Mouse (Mus musculus) CH12.LX (cell line): ENCODE data around the gene Khnyn. TPM values are rescaled to one million over a fixed set of nuclear protein-coding genes. Genes with fewer than 3 reads are reported as not detected.

ENCODE experiments used
- DNase-seq: peaks from one replicate; pipeline ENCODE4 v3.0.0-alpha.2; 2013; ENCODE audit errors: extremely low read depth
- H3K27ac ChIP-seq: 2 replicates; pipeline ENCODE4 v1.5.1; 2012; ENCODE audit warnings: low read depth, mild to moderate bottlenecking, control low read depth, moderate library complexity; ENCODE audit not compliant: insufficient read depth
- H3K27me3 ChIP-seq: replicated peaks from 2 replicates; pipeline ENCODE3; 2012; ENCODE audit warnings: inconsistent platforms
- H3K36me3 ChIP-seq, 2 experiments: replicated peaks in 1 of 2; 2 replicates each; pipeline versions ENCODE3 to v1.6.1; 2012; ENCODE audit warnings: inconsistent platforms in 1 of 2, low read length in 1 of 2, mild to moderate bottlenecking in 1 of 2, mixed read lengths in 1 of 2, moderate library complexity in 1 of 2; ENCODE audit not compliant: control insufficient read depth in 1 of 2, insufficient read depth in 1 of 2
- H3K4me1 ChIP-seq, 2 experiments: 2 replicates each; pipeline ENCODE4 v1.6.1; 2012; ENCODE audit warnings: inconsistent platforms in 1 of 2, moderate library complexity in 1 of 2; ENCODE audit not compliant: insufficient read depth in 2 of 2, control insufficient read depth in 1 of 2
- H3K4me2 ChIP-seq: 2 replicates; pipeline ENCODE4 v1.6.1; 2012; ENCODE audit warnings: low read depth, mild to moderate bottlenecking, control low read depth; ENCODE audit not compliant: poor library complexity, insufficient read depth, severe bottlenecking
- H3K4me3 ChIP-seq, 3 experiments: fragments of 150-350 bp in 1 of 3; sonication (generic) in 1 of 3; replicated peaks in 1 of 3; 2 replicates each; pipeline versions ENCODE3 to v1.5.1; 2011 to 2012; ENCODE audit warnings: low read depth in 2 of 3, low read length in 2 of 3, mild to moderate bottlenecking in 2 of 3, moderate library complexity in 2 of 3, control low read depth in 1 of 3, improper control_type of control experiment in 1 of 3, inconsistent platforms in 1 of 3, mixed read lengths in 1 of 3; ENCODE audit not compliant: poor library complexity in 1 of 3
- H3K79me2 ChIP-seq: replicated peaks from 2 replicates; pipeline ENCODE4 v1.6.1; 2012; ENCODE audit warnings: mild to moderate bottlenecking, moderate library complexity; ENCODE audit not compliant: control insufficient read depth, poor library complexity, insufficient read depth, severe bottlenecking; ENCODE audit errors: extremely low read depth
- H3K9ac ChIP-seq: 2 replicates; pipeline ENCODE4 v1.6.1; 2012; ENCODE audit warnings: low read depth, mild to moderate bottlenecking, control low read depth, moderate library complexity; ENCODE audit not compliant: insufficient read depth
- H3K9me3 ChIP-seq: replicated peaks from 2 replicates; pipeline ENCODE3; 2012; ENCODE audit warnings: low read length, inconsistent platforms, mixed read lengths
- BHLHE40 ChIP-seq: IDR thresholded peaks from 2 replicates; pipeline ENCODE4 v1.6.1; 2011; ENCODE audit warnings: mild to moderate bottlenecking, low read depth, low read length, improper control_type of control experiment
- JUN ChIP-seq: IDR thresholded peaks from 2 replicates; pipeline ENCODE4 v1.6.1; 2011; ENCODE audit warnings: low read depth, mild to moderate bottlenecking, low read length, improper control_type of control experiment, moderate library complexity; ENCODE audit not compliant: insufficient read depth
- TBP ChIP-seq: conservative IDR thresholded peaks from 2 replicates; pipeline ENCODE4 v1.6.1; 2011; ENCODE audit warnings: low read depth, low read length, improper control_type of control experiment
- ZNF384 ChIP-seq: IDR thresholded peaks from 2 replicates; pipeline ENCODE4 v1.6.1; 2012; ENCODE audit warnings: low read depth, low read length, improper control_type of control experiment, inconsistent platforms
- dilution Hi-C: fragments of 300-500 bp; cut with MboI; formaldehyde crosslinking; loops from 2 replicates; pipeline ENCODE4 v1.14.3; 2020; ENCODE audit warnings: low sequenced_read_pairs; ENCODE audit not compliant: extremely low pct_unique_long_range_greater_than_20kb, extremely low pct_ligation_motif_present
- in situ Hi-C: fragments of 300-500 bp; cut with MboI; formaldehyde crosslinking; loops from 3 replicates; pipeline ENCODE4 v1.14.3; 2019; ENCODE audit warnings: low sequenced_read_pairs, low pct_ligation_motif_present, low pct_unique_long_range_greater_than_20kb, mixed read lengths
- polyA plus RNA-seq: library from polyadenylated mRNA; unstranded; fragments of >175 nt; gene quantifications from 2 replicates; pipeline ENCODE4 v1.2.1, GENCODE M21; 2012; ENCODE audit warnings: low read depth; ENCODE audit not compliant: insufficient read length
- total RNA-seq, 2 experiments: library from RNA; depleted of rRNA; stranded (reverse); fragments of 300-350 nt in 1 of 2; fragments of >200 nt in 1 of 2; gene quantifications; 2 replicates each; pipeline ENCODE4 v1.2.3; 2012 to 2014

Khnyn gene
- total and polyA plus RNA-seq, 3 experiments: 31.8 to 50.6 (median 35.8) TPM

- Histone ChIP-seq H3K9me3 (no peaks in the 10 kb centered on the region), H3K79me2 (no peaks in the 10 kb centered on the region), H3K27ac (no peak within 1 kb of the TSS), H3K4me2 (no peak within 1 kb of the TSS), H3K36me3 (no peaks in the 10 kb centered on the region), H3K4me3 (no peak within 1 kb of the TSS), H3K27me3 (peaks cover 5% of the 10 kb centered on the region), H3K9ac (no peak within 1 kb of the TSS), H3K4me1 (peaks cover 4 to 10% of the 10 kb centered on the region in 2 experiments)
- dilution Hi-C loops (no loop called here), in situ Hi-C loops (no loop called here)
- no peak for DNase-seq
- no peak for TF ChIP-seq BHLHE40
- no peak for TF ChIP-seq JUN
- no peak for TF ChIP-seq ZNF384
Measured at GRCm38 (mm10) chr14:55944575-55944974, 59.8 kb downstream of the Khnyn start, which contains the start of gene Cma1. Gene Cma1, minus strand, starts transcription at chr14:55944675.

- Histone ChIP-seq H3K36me3 (no peaks in the 10 kb centered on the region), H3K4me2 (no peak overlapping the region; the same call in 1 of the 2 replicates), H3K27me3 (peaks cover 5% of the 10 kb centered on the region), H3K9ac (no peak overlapping the region; the same call in 1 of the 2 replicates), H3K4me3 (no peak overlapping the region), H3K27ac (no peak overlapping the region), H3K79me2 (no peaks in the 10 kb centered on the region), H3K9me3 (no peaks in the 10 kb centered on the region), H3K4me1 (peaks cover 9 to 14% of the 10 kb centered on the region in 2 experiments)
- no peak for TF ChIP-seq TBP
- dilution Hi-C loops: no loop called here
- in situ Hi-C loops: no loop called here
- DNase-seq: peak; percentile 16
Measured at GRCm38 (mm10) chr14:55946269-55946969, 61.7 kb downstream of the Khnyn start.

Other genes with a start within 250 kb of the Khnyn start
Only the 20 nearest of the 31 such genes appear.
- not detected in 2 replicates for gene Tgm1, start 171.0 kb upstream of the Khnyn start, total RNA-seq (2012; rRNA removed)
- gene Tgm1, start 171.0 kb upstream of the Khnyn start, total RNA-seq (2014; rRNA removed): 0.07 TPM in 1 of 2 replicates, not detected in the other
- gene Tgm1, start 171.0 kb upstream of the Khnyn start, polyA plus RNA-seq: 0.14 and 0.16 TPM in 2 replicates
- 19.1 and 21.9 TPM in 2 replicates for gene Rabggta, start 162.7 kb upstream of the Khnyn start, total RNA-seq (2012; rRNA removed)
- 12.0 and 16.2 TPM in 2 replicates for gene Rabggta, start 162.7 kb upstream of the Khnyn start, total RNA-seq (2014; rRNA removed)
- gene Rabggta, start 162.7 kb upstream of the Khnyn start, polyA plus RNA-seq: 12.8 and 13.9 TPM in 2 replicates
- gene Dhrs1, start 139.3 kb upstream of the Khnyn start, total RNA-seq (2012; rRNA removed): 23.6 and 33.2 TPM in 2 replicates
- gene Dhrs1, start 139.3 kb upstream of the Khnyn start, total RNA-seq (2014; rRNA removed): 22.1 and 26.1 TPM in 2 replicates
- 21.1 and 34.1 TPM in 2 replicates for gene Dhrs1, start 139.3 kb upstream of the Khnyn start, polyA plus RNA-seq
- 38.5 and 45.7 TPM in 2 replicates for gene Nop9, start 139.3 kb upstream of the Khnyn start, total RNA-seq (2012; rRNA removed)
- gene Nop9, start 139.3 kb upstream of the Khnyn start, total RNA-seq (2014; rRNA removed): 85.3 and 92.1 TPM in 2 replicates
- gene Nop9, start 139.3 kb upstream of the Khnyn start, polyA plus RNA-seq: 76.9 and 89.1 TPM in 2 replicates
- 2.3 and 2.6 TPM in 2 replicates for gene Cideb, start 126.5 kb upstream of the Khnyn start, total RNA-seq (2012; rRNA removed)
- not detected in 2 replicates for gene Cideb, start 126.5 kb upstream of the Khnyn start, total RNA-seq (2014; rRNA removed)
- 0.49 and 0.61 TPM in 2 replicates for gene Cideb, start 126.5 kb upstream of the Khnyn start, polyA plus RNA-seq
- gene Ltb4r2, start 123.5 kb upstream of the Khnyn start, total RNA-seq (2012; rRNA removed): 0.04 and 0.13 TPM in 2 replicates
- 0.05 TPM in 1 of 2 replicates, not detected in the other for gene Ltb4r2, start 123.5 kb upstream of the Khnyn start, total RNA-seq (2014; rRNA removed)
- not detected in 2 replicates for gene Ltb4r2, start 123.5 kb upstream of the Khnyn start, polyA plus RNA-seq
- gene Ltb4r1, start 119.0 kb upstream of the Khnyn start, total RNA-seq (2012; rRNA removed): 0.13 TPM in 1 of 2 replicates, not detected in the other
- gene Ltb4r1, start 119.0 kb upstream of the Khnyn start, total RNA-seq (2014; rRNA removed): 0.16 and 0.21 TPM in 2 replicates
- gene Ltb4r1, start 119.0 kb upstream of the Khnyn start, polyA plus RNA-seq: 0.33 TPM in 1 of 2 replicates, not detected in the other
- gene Adcy4, start 100.9 kb upstream of the Khnyn start, total RNA-seq (2012; rRNA removed): not detected in 2 replicates
- not detected in 2 replicates for gene Adcy4, start 100.9 kb upstream of the Khnyn start, total RNA-seq (2014; rRNA removed)
- not detected in 2 replicates for gene Adcy4, start 100.9 kb upstream of the Khnyn start, polyA plus RNA-seq
- gene Ripk3, start 96.1 kb upstream of the Khnyn start, total RNA-seq (2012; rRNA removed): 1.0 and 2.0 TPM in 2 replicates
- 0.15 and 0.80 TPM in 2 replicates for gene Ripk3, start 96.1 kb upstream of the Khnyn start, total RNA-seq (2014; rRNA removed)
- 1.00 TPM in 1 of 2 replicates, not detected in the other for gene Ripk3, start 96.1 kb upstream of the Khnyn start, polyA plus RNA-seq
- gene Nfatc4, start 61.8 kb upstream of the Khnyn start, total RNA-seq (2012; rRNA removed): not detected in 2 replicates
- gene Nfatc4, start 61.8 kb upstream of the Khnyn start, total RNA-seq (2014; rRNA removed): not detected in 2 replicates
- not detected in 2 replicates for gene Nfatc4, start 61.8 kb upstream of the Khnyn start, polyA plus RNA-seq
- gene Nynrin, start 30.9 kb upstream of the Khnyn start, total RNA-seq (2012; rRNA removed): under 0.01 and 0.04 TPM in 2 replicates
- not detected in 2 replicates for gene Nynrin, start 30.9 kb upstream of the Khnyn start, total RNA-seq (2014; rRNA removed)
- 0.04 and 0.10 TPM in 2 replicates for gene Nynrin, start 30.9 kb upstream of the Khnyn start, polyA plus RNA-seq
- gene Cbln3, start 555 bp upstream of the Khnyn start, total RNA-seq (2012; rRNA removed): 0.08 and 0.17 TPM in 2 replicates
- 0.14 and 0.26 TPM in 2 replicates for gene Cbln3, start 555 bp upstream of the Khnyn start, total RNA-seq (2014; rRNA removed)
- gene Cbln3, start 555 bp upstream of the Khnyn start, polyA plus RNA-seq: 0.14 and 0.24 TPM in 2 replicates
- 66.7 and 77.6 TPM in 2 replicates for gene Sdr39u1, start 15.3 kb downstream of the Khnyn start, total RNA-seq (2012; rRNA removed)
- 61.4 and 66.0 TPM in 2 replicates for gene Sdr39u1, start 15.3 kb downstream of the Khnyn start, total RNA-seq (2014; rRNA removed)
- 73.2 and 90.8 TPM in 2 replicates for gene Sdr39u1, start 15.3 kb downstream of the Khnyn start, polyA plus RNA-seq
- not detected in 2 replicates for gene Cma1, start 59.7 kb downstream of the Khnyn start, total RNA-seq (2012; rRNA removed)
- gene Cma1, start 59.7 kb downstream of the Khnyn start, total RNA-seq (2014; rRNA removed): not detected in 2 replicates
- not detected in 2 replicates for gene Cma1, start 59.7 kb downstream of the Khnyn start, polyA plus RNA-seq
- not detected in 2 replicates for gene Cma2, start 66.0 kb downstream of the Khnyn start, total RNA-seq (2012; rRNA removed)
- gene Cma2, start 66.0 kb downstream of the Khnyn start, total RNA-seq (2014; rRNA removed): not detected in 2 replicates
- not detected in 2 replicates for gene Cma2, start 66.0 kb downstream of the Khnyn start, polyA plus RNA-seq
- gene Mcpt1, start 133.0 kb downstream of the Khnyn start, total RNA-seq (2012; rRNA removed): 0.17 TPM in 1 of 2 replicates, not detected in the other
- 0.66 and 1.0 TPM in 2 replicates for gene Mcpt1, start 133.0 kb downstream of the Khnyn start, total RNA-seq (2014; rRNA removed)
- gene Mcpt1, start 133.0 kb downstream of the Khnyn start, polyA plus RNA-seq: 0.39 and 0.41 TPM in 2 replicates
- gene Mcpt9, start 145.5 kb downstream of the Khnyn start, total RNA-seq (2012; rRNA removed): 0.17 and 0.25 TPM in 2 replicates
- 0.22 and 0.28 TPM in 2 replicates for gene Mcpt9, start 145.5 kb downstream of the Khnyn start, total RNA-seq (2014; rRNA removed)
- gene Mcpt9, start 145.5 kb downstream of the Khnyn start, polyA plus RNA-seq: 0.29 TPM in 1 of 2 replicates, not detected in the other
- gene Mcpt2, start 157.1 kb downstream of the Khnyn start, total RNA-seq (2012; rRNA removed): 0.13 TPM in 1 of 2 replicates, not detected in the other
- gene Mcpt2, start 157.1 kb downstream of the Khnyn start, total RNA-seq (2014; rRNA removed): not detected in 2 replicates
- not detected in 2 replicates for gene Mcpt2, start 157.1 kb downstream of the Khnyn start, polyA plus RNA-seq
- not detected in 2 replicates for gene Mcpt4, start 177.4 kb downstream of the Khnyn start, total RNA-seq (2012; rRNA removed)
- not detected in 2 replicates for gene Mcpt4, start 177.4 kb downstream of the Khnyn start, total RNA-seq (2014; rRNA removed)
- not detected in 2 replicates for gene Mcpt4, start 177.4 kb downstream of the Khnyn start, polyA plus RNA-seq
- gene Mcpt8, start 200.3 kb downstream of the Khnyn start, total RNA-seq (2012; rRNA removed): not detected in 2 replicates
- gene Mcpt8, start 200.3 kb downstream of the Khnyn start, total RNA-seq (2014; rRNA removed): not detected in 2 replicates
- not detected in 2 replicates for gene Mcpt8, start 200.3 kb downstream of the Khnyn start, polyA plus RNA-seq